Mouse (Mus musculus) G1E (cell line): ENCODE measurements around the gene Tmem56.

ENCODE experiments used
- CTCF ChIP-seq: IDR thresholded peaks from 2 replicates; pipeline ENCODE4 v1.5.1; 2012; ENCODE audit warnings: low read depth, low read length, inconsistent platforms, mixed read lengths
- GATA1 ChIP-seq: IDR thresholded peaks from 2 replicates; pipeline ENCODE4 v1.6.1; 2012; ENCODE audit warnings: borderline replicate concordance, low read length, inconsistent platforms, mixed read lengths
- GATA2 ChIP-seq: IDR thresholded peaks from 2 replicates; pipeline ENCODE4 v1.6.1; 2012; ENCODE audit warnings: low read depth, low read length, inconsistent platforms, borderline replicate concordance
- POLR2AphosphoS5 ChIP-seq: IDR thresholded peaks from 2 replicates; pipeline ENCODE4 v1.6.1; 2012; ENCODE audit warnings: low read depth, low read length, inconsistent platforms; ENCODE audit not compliant: insufficient replicate concordance
- TAL1 ChIP-seq: conservative IDR thresholded peaks from 2 replicates; pipeline ENCODE4 v1.6.1; 2012; ENCODE audit warnings: low read depth, low read length, inconsistent platforms, mixed read lengths

- TF ChIP-seq TAL1 (no peak), CTCF (no peak), GATA1 (no peak), POLR2AphosphoS5 (no peak), GATA2 (no peak)
These were observed 95.4 kb downstream of the Tmem56 start for GRCm38 (mm10) chr3:121187510-121187909.
